Mouse (Mus musculus) thymus, adult 2 months (tissue): ENCODE data around the gene Gxylt1. TPM values are rescaled to one million over a fixed set of nuclear protein-coding genes. Genes with fewer than 3 reads are reported as not detected.
A peak's percentile ranks its signal among the peaks of the same experiment; 100 is the strongest.

ENCODE experiments used
- DNase-seq: peaks from one replicate; pipeline ENCODE4 v3.0.0; 2021
- H3K27ac ChIP-seq: fragments of 200-500 bp; 2 replicates; pipeline ENCODE4 v1.5.1; 2012; ENCODE audit warnings: low read length, control low read depth; ENCODE audit not compliant: control insufficient read depth, insufficient read depth
- H3K27me3 ChIP-seq: fragments of 200-500 bp; 2 replicates; pipeline ENCODE4 v1.6.1; 2012; ENCODE audit warnings: mild to moderate bottlenecking, low read length, moderate library complexity, mixed read lengths; ENCODE audit not compliant: control insufficient read depth, insufficient read depth
- H3K36me3 ChIP-seq: fragments of 200-500 bp; 2 replicates; pipeline ENCODE4 v1.6.1; 2012; ENCODE audit warnings: mild to moderate bottlenecking, low read length, moderate library complexity; ENCODE audit not compliant: control insufficient read depth, insufficient read depth
- H3K4me1 ChIP-seq: fragments of 200-500 bp; replicated peaks from 2 replicates; pipeline ENCODE4 v1.6.1; 2012; ENCODE audit warnings: low read length; ENCODE audit not compliant: control insufficient read depth, insufficient read depth
- H3K4me3 ChIP-seq: fragments of 200-500 bp; 2 replicates; pipeline ENCODE4 v1.5.1; 2012; ENCODE audit warnings: mild to moderate bottlenecking, low read length, control low read depth, moderate library complexity; ENCODE audit not compliant: control insufficient read depth, insufficient read depth
- CTCF ChIP-seq: fragments of 200-500 bp; IDR thresholded peaks from 2 replicates; pipeline ENCODE4 v1.5.1; 2012; ENCODE audit warnings: mild to moderate bottlenecking, control low read depth, low read length, moderate library complexity, borderline replicate concordance; ENCODE audit not compliant: control insufficient read depth, poor library complexity, insufficient read depth; ENCODE audit errors: extremely low read depth
- POLR2A ChIP-seq: fragments of 200-500 bp; IDR thresholded peaks from 2 replicates; pipeline ENCODE4 v1.6.1; 2012; ENCODE audit warnings: mild to moderate bottlenecking, low read length, control low read depth, moderate library complexity; ENCODE audit not compliant: control insufficient read depth, poor library complexity, insufficient read depth; ENCODE audit errors: extremely low read depth
- WGBS: fragments of 180-500 bp; shearing (Covaris S2); methylation state at CpG from one replicate; pipeline ENCODE4 v1.1.7; 2018; 5-methylcytosine and 5-hydroxymethylcytosine counted together
- polyA plus RNA-seq: library from polyadenylated mRNA; depleted of rRNA; stranded (reverse); fragments of >200 nt; gene quantifications from 2 replicates; pipeline ENCODE4 v1.2.3, GENCODE M21; 2012

Gxylt1 gene
- polyA plus RNA-seq, 1 experiment: 4.0 TPM

DNA sequence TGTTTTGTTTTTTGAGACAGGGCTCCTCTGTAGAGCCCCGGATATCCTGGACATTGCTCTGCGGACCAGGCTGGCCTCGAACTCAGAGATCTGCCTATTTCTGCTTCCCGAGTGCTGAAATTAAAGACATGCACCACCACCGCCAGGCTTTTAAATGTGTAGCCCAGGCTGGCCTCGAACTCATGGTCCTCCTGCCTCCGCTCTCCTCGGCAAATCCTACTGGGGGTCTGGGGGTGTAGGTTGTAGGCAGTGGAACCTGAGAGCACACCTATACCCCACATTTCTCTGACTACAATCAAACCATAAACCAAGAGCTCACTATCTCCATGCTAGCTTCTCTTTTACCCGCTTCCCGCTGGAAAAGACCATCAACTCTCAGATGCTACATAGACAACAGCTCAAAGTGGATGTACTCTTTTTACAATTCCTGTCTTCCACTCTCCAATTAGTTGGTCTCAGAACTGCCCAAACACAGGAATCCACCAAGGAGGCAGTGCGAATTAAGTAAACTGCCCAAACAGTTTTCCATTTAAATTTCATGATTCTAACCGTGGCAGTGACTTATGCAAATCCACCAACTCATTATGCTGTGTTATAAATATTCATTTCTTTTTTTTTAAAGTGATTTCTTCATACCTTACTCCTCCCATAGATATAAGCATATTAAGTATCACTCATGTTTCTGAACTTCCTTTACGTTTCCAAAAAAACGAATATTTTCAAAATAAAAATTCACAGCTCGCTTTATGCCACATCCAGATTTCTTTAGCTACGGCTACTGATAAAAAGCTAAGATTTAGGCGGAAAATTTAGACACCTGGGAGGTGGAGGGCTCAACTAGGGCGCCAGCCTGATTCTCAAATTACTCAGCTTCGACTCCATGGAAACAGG is 946 bp downstream of the Gxylt1 start:
- DNase-seq: no peak
- peaks cover 9% of the 10 kb centered on the region for H3K4me1 ChIP-seq
- H3K27me3 ChIP-seq: no peaks in the 10 kb centered on the region
- H3K4me3 ChIP-seq: peak overlapping the region; percentile 64
- TF ChIP-seq POLR2A: no peak
- no peak for TF ChIP-seq CTCF
- no peak overlapping the region for H3K27ac ChIP-seq
- no peaks in the 10 kb centered on the region; the same call in 1 of the 2 replicates for H3K36me3 ChIP-seq
- WGBS: 50% methylated on average over 19 of the region's 19 CpGs

DNA sequence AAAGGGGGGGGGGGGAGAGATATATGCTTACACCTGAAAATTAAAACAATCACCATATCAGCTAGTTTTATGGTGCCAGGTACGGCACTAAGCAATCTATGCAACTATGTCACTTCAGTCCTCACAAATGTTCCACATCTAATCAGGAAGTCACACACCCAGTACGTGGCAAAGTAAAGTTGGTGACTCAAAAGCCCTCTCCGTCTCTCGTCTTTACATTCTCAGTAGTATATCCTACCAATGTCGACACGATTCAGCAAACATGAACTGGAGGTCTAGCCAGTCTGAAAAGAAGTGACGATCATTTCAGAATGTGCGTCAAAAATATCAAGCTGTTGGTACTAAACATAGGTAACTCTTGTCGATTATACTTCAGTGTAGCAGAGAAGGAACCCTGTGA is 2.0 kb downstream of the Gxylt1 start:
- Histone ChIP-seq H3K4me1 (peaks cover 9% of the 10 kb centered on the region), H3K4me3 (no peak overlapping the region), H3K27me3 (no peaks in the 10 kb centered on the region), H3K36me3 (no peaks in the 10 kb centered on the region; the same call in 1 of the 2 replicates), H3K27ac (no peak overlapping the region)
- no peak for DNase-seq
- WGBS: 79% methylated on average over 9 of the region's 9 CpGs
- TF ChIP-seq CTCF: no peak
- no peak for TF ChIP-seq POLR2A

DNA sequence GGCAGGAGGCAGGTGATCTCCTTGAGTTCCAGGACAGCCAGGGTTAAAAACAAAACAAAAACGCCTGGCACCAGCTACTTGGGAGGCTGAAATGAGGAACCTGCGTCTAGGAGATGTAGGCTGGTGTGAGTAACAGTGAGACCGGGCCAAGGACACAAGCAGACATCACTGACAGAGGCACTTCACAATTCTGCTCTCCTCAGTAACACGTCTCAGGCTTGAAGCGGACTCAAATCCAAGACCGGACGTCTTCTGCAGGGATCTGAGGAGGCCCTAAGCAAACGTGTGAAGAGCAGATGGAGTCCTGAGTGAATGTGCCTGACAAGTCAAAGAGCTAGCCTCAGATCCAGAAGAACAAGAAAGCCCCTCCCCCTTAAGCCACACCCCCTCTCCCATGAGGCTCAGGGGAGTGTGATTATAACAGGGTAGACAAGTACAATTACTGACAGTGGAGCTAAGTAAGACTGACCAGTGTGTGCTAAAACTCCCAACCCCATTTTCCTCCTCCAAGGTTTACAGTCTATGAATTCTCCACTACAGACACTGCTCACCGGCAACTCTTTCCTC is 4.6 kb downstream of the Gxylt1 start:
- WGBS: 69% methylated on average over 9 of the region's 9 CpGs
- H3K4me1 ChIP-seq: peaks cover 6% of the 10 kb centered on the region
- peak; percentile 18 for DNase-seq
- TF ChIP-seq CTCF (no peak), POLR2A (no peak)
- H3K36me3 ChIP-seq: no peaks in the 10 kb centered on the region; the same call in 1 of the 2 replicates
- no peak overlapping the region for H3K4me3 ChIP-seq
- no peaks in the 10 kb centered on the region for H3K27me3 ChIP-seq
- no peak overlapping the region for H3K27ac ChIP-seq

DNA sequence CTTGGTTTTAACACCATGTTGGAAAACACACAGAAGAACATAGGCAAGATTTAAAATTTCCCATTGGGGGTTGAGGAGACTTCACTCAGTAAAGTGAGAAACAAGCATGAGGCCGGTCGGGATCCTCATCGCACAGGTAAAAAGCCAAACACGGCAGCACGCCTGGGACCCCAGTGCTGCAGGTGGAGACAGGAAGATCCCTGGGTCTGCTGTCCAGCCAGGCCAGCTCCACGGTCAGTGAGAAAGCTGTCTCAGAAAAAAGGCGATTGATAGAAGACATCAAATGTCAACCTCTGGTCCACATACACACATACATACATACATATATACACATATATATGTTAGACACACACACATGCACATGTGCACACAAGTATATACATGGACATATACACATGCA is 5.4 kb downstream of the Gxylt1 start:
- Histone ChIP-seq H3K27ac (no peak overlapping the region), H3K4me3 (no peak overlapping the region), H3K27me3 (no peaks in the 10 kb centered on the region), H3K4me1 (peaks cover 6% of the 10 kb centered on the region), H3K36me3 (no peaks in the 10 kb centered on the region; the same call in 1 of the 2 replicates)
- 98% methylated on average over 7 of the region's 7 CpGs for WGBS
- no peak for DNase-seq
- no peak for TF ChIP-seq CTCF
- no peak for TF ChIP-seq POLR2A

DNA sequence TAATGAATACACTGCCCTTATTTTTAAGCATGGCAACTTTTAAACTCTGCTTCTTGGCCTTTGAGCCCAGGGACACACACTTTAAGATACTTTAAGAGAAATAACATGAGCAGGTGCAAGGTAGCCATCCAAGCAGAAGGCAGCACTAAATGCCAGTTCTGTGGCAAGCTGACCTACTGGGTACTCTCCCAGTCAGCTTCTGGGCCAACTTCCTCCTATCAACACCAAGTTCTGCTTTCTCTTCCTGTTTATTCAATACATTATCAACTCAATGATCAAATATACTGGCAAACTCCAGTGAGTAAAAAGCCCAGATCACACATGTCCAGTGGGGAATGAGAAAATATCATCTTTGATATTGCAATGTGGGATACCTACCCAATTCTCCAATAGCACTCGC is 7.0 kb downstream of the Gxylt1 start:
- no peak overlapping the region for H3K4me3 ChIP-seq
- no peaks in the 10 kb centered on the region; the same call in 1 of the 2 replicates for H3K36me3 ChIP-seq
- no peak for TF ChIP-seq POLR2A
- no peak for TF ChIP-seq CTCF
- no peak overlapping the region for H3K27ac ChIP-seq
- no peaks in the 10 kb centered on the region for H3K4me1 ChIP-seq
- no peaks in the 10 kb centered on the region for H3K27me3 ChIP-seq
- WGBS: 98% methylated on average over 1 of the region's 1 CpGs
- DNase-seq: no peak

DNA sequence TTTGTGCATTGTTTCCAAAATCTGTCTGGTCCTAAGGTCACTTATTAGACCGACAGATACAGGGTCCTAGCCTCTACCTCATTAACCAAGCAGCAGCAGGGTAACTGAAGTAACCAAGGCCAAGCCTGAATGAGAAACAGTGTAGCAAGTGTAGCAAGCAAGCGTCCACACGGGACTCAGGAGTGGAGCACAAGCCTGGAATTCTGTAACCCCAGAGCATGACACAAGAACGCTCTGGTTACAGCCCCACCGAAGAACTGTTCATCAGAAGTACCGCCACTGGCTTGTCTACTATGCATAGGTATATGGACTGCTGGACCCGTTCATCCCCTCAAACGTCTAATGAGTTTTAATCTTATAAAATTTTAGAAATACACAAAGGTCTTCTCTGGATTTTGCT is 7.5 kb downstream of the Gxylt1 start:
- H3K36me3 ChIP-seq: no peaks in the 10 kb centered on the region; the same call in 1 of the 2 replicates
- DNase-seq: no peak
- no peak overlapping the region for H3K4me3 ChIP-seq
- 93% methylated on average over 8 of the region's 8 CpGs for WGBS
- no peaks in the 10 kb centered on the region for H3K27me3 ChIP-seq
- TF ChIP-seq POLR2A: no peak
- TF ChIP-seq CTCF: no peak
- H3K27ac ChIP-seq: no peak overlapping the region
- H3K4me1 ChIP-seq: no peaks in the 10 kb centered on the region
